Mouse (Mus musculus) neural tube, embryonic 14.5 days (tissue): ENCODE measurements around the gene Sipa1l3. TPM values are rescaled to one million over a fixed set of nuclear protein-coding genes. Genes with fewer than 3 reads are reported as not detected.

Experiments used
- ATAC-seq: fragments of 200-750 bp; cut with Nextera tagmentation; 2 replicates; pipeline ENCODE4 v1.8.0; 2017; ENCODE audit warnings: low read depth, mild to moderate bottlenecking, moderate TSS enrichment, moderate library complexity
- H3K27ac ChIP-seq: fragments of 300-500 bp; sonication (generic); 2 replicates; pipeline ENCODE4 v1.5.1; 2014; ENCODE audit warnings: low read depth, mild to moderate bottlenecking, control low read depth, low read length, moderate library complexity, mixed read lengths
- H3K27me3 ChIP-seq: fragments of 300-500 bp; sonication (generic); 2 replicates; pipeline ENCODE4 v1.6.1; 2014; ENCODE audit warnings: low read length; ENCODE audit not compliant: control insufficient read depth, insufficient read depth
- H3K36me3 ChIP-seq: fragments of 300-500 bp; sonication (generic); 2 replicates; pipeline ENCODE4 v1.6.1; 2014; ENCODE audit warnings: low read length, mixed read lengths; ENCODE audit not compliant: control insufficient read depth, insufficient read depth
- H3K4me1 ChIP-seq: fragments of 300-500 bp; sonication (generic); 2 replicates; pipeline ENCODE4 v1.6.1; 2014; ENCODE audit warnings: low read length; ENCODE audit not compliant: control insufficient read depth, insufficient read depth
- H3K4me2 ChIP-seq: fragments of 300-500 bp; sonication (generic); 2 replicates; pipeline ENCODE4 v1.6.1; 2014; ENCODE audit warnings: mild to moderate bottlenecking, low read depth, low read length, control low read depth
- H3K4me3 ChIP-seq: fragments of 300-500 bp; sonication (generic); 2 replicates; pipeline ENCODE4 v1.5.1; 2014; ENCODE audit warnings: low read depth, low read length, control low read depth, mixed read lengths
- H3K9ac ChIP-seq: fragments of 300-500 bp; sonication (generic); replicated peaks from 2 replicates; pipeline ENCODE4 v1.6.1; 2014; ENCODE audit warnings: low read depth, mild to moderate bottlenecking, control low read depth, low read length, mixed read lengths
- H3K9me3 ChIP-seq: fragments of 300-500 bp; sonication (generic); 2 replicates; pipeline ENCODE4 v1.6.1; 2016; ENCODE audit warnings: low read length; ENCODE audit not compliant: control insufficient read depth
- WGBS: fragments of 180-500 bp; shearing (Covaris S2); extraction: QIAGEN DNeasy Blood & Tissue Kit; methylation state at CpG from one replicate; pipeline ENCODE4 v1.1.7; 2014; 5-methylcytosine and 5-hydroxymethylcytosine counted together
- polyA plus RNA-seq: library from polyadenylated mRNA; unstranded; fragments of >200 nt; fragmentation: Nextera tagmentation; extraction: Ambion mirVana; gene quantifications from 2 replicates; pipeline ENCODE4 v1.2.1, GENCODE M21; 2014

Sipa1l3 gene
- polyA plus RNA-seq, 1 experiment from 2014 or later: 22.1 TPM

- Histone ChIP-seq H3K27me3 (no peaks in the 10 kb centered on the region), H3K36me3 (peaks cover 5% of the 10 kb centered on the region; the same call in 1 of the 2 replicates), H3K4me3 (no peak overlapping the region), H3K9ac (no peak overlapping the region), H3K4me1 (no peaks in the 10 kb centered on the region; the same call in 1 of the 2 replicates), H3K9me3 (no peaks in the 10 kb centered on the region), H3K4me2 (no peak overlapping the region), H3K27ac (no peak overlapping the region)
- 83% methylated on average over 17 of the region's 17 CpGs for WGBS
- ATAC-seq: no peak
Observed at GRCm38 (mm10) chr7:29387524-29388068, 130.8 kb downstream of the Sipa1l3 start.

- H3K4me3 ChIP-seq: no peak overlapping the region
- H3K27me3 ChIP-seq: no peaks in the 10 kb centered on the region
- WGBS: 92% methylated on average over 13 of the region's 13 CpGs
- H3K9me3 ChIP-seq: no peaks in the 10 kb centered on the region
- H3K4me2 ChIP-seq: no peak overlapping the region
- no peak for ATAC-seq
- H3K27ac ChIP-seq: no peak overlapping the region
- no peak overlapping the region for H3K9ac ChIP-seq
- no peaks in the 10 kb centered on the region for H3K4me1 ChIP-seq
- H3K36me3 ChIP-seq: peaks cover 8% of the 10 kb centered on the region; the same call in 1 of the 2 replicates
Observed at GRCm38 (mm10) chr7:29386349-29386748, 132.1 kb downstream of the Sipa1l3 start.

- Histone ChIP-seq H3K9me3 (no peaks in the 10 kb centered on the region), H3K4me1 (no peaks in the 10 kb centered on the region), H3K4me3 (no peak overlapping the region), H3K27ac (no peak overlapping the region), H3K4me2 (no peak overlapping the region), H3K9ac (no peak overlapping the region), H3K27me3 (no peaks in the 10 kb centered on the region), H3K36me3 (peaks cover 10% of the 10 kb centered on the region; the same call in 1 of the 2 replicates)
- 87% methylated on average over 10 of the region's 10 CpGs for WGBS
- no peak for ATAC-seq
Observed at GRCm38 (mm10) chr7:29385791-29386190, 132.7 kb downstream of the Sipa1l3 start.

GRCm38 (mm10) chr7:29383255-29383654, 135.2 kb downstream of the Sipa1l3 start:
- Histone ChIP-seq H3K27ac (no peak overlapping the region), H3K4me2 (no peak overlapping the region), H3K4me3 (no peak overlapping the region), H3K27me3 (no peaks in the 10 kb centered on the region), H3K4me1 (no peaks in the 10 kb centered on the region), H3K9ac (no peak overlapping the region), H3K9me3 (no peaks in the 10 kb centered on the region), H3K36me3 (peaks cover 10% of the 10 kb centered on the region; the same call in 1 of the 2 replicates)
- 30% methylated on average over 10 of the region's 10 CpGs for WGBS
- peak; percentile 63; the same call in 1 of the 2 replicates for ATAC-seq

- no peak overlapping the region for H3K4me3 ChIP-seq
- H3K27me3 ChIP-seq: no peaks in the 10 kb centered on the region
- no peak overlapping the region for H3K27ac ChIP-seq
- no peaks in the 10 kb centered on the region for H3K4me1 ChIP-seq
- H3K4me2 ChIP-seq: no peak overlapping the region
- H3K9me3 ChIP-seq: no peaks in the 10 kb centered on the region
- no peak for ATAC-seq
- peaks cover 10% of the 10 kb centered on the region; the same call in 1 of the 2 replicates for H3K36me3 ChIP-seq
- 87% methylated on average over 7 of the region's 7 CpGs for WGBS
- no peak overlapping the region for H3K9ac ChIP-seq
Observed at GRCm38 (mm10) chr7:29381466-29382040, 136.9 kb downstream of the Sipa1l3 start.

GRCm38 (mm10) chr7:29374054-29374453, 144.4 kb downstream of the Sipa1l3 start:
- Histone ChIP-seq H3K4me1 (no peaks in the 10 kb centered on the region), H3K9ac (no peak overlapping the region), H3K4me2 (no peak overlapping the region), H3K9me3 (no peaks in the 10 kb centered on the region), H3K36me3 (no peaks in the 10 kb centered on the region; the same call in none of the 2 replicates), H3K27ac (no peak overlapping the region), H3K27me3 (no peaks in the 10 kb centered on the region), H3K4me3 (no peak overlapping the region)
- 81% methylated on average over 6 of the region's 6 CpGs for WGBS
- ATAC-seq: no peak

- Histone ChIP-seq H3K27ac (no peak overlapping the region), H3K27me3 (no peaks in the 10 kb centered on the region), H3K4me1 (peaks cover 13% of the 10 kb centered on the region), H3K36me3 (no peaks in the 10 kb centered on the region; the same call in none of the 2 replicates), H3K4me3 (no peak overlapping the region), H3K9ac (no peak overlapping the region), H3K9me3 (no peaks in the 10 kb centered on the region), H3K4me2 (no peak overlapping the region)
- no peak for ATAC-seq
- 91% methylated on average over 5 of the region's 5 CpGs for WGBS
Observed at GRCm38 (mm10) chr7:29372123-29372522, 146.3 kb downstream of the Sipa1l3 start.

- Histone ChIP-seq H3K4me1 (peaks cover 13% of the 10 kb centered on the region), H3K9ac (no peak overlapping the region), H3K27me3 (no peaks in the 10 kb centered on the region), H3K4me2 (no peak overlapping the region), H3K9me3 (no peaks in the 10 kb centered on the region), H3K27ac (no peak overlapping the region), H3K36me3 (no peaks in the 10 kb centered on the region; the same call in 1 of the 2 replicates), H3K4me3 (no peak overlapping the region)
- WGBS: 68% methylated on average over 6 of the region's 6 CpGs
- no peak for ATAC-seq
Observed at GRCm38 (mm10) chr7:29370031-29370430, 148.4 kb downstream of the Sipa1l3 start.

GRCm38 (mm10) chr7:29368004-29368320, 150.5 kb downstream of the Sipa1l3 start:
- no peak overlapping the region for H3K4me3 ChIP-seq
- H3K36me3 ChIP-seq: peaks cover 3% of the 10 kb centered on the region
- H3K9ac ChIP-seq: 0 out of 2 replicates have a peak overlapping the region, but pooled peaks have one; percentile 12
- no peak for ATAC-seq
- WGBS: 26% methylated on average over 5 of the region's 5 CpGs
- no peak overlapping the region; the same call in 1 of the 2 replicates for H3K4me2 ChIP-seq
- peaks cover 13% of the 10 kb centered on the region for H3K4me1 ChIP-seq
- no peaks in the 10 kb centered on the region for H3K9me3 ChIP-seq
- peak overlapping the region; percentile 89 for H3K27ac ChIP-seq
- H3K27me3 ChIP-seq: no peaks in the 10 kb centered on the region
